Mouse (Mus musculus) cerebellum, adult 18-20 months (tissue): ENCODE measurements around the gene Foxq1.
A peak's percentile ranks its signal among the peaks of the same experiment; 100 is the strongest.

Experiments
- DNase-seq, 2 experiments: peaks; one replicate each; pipeline ENCODE4 v3.0.0; 2021

Gene Foxq1

GRCm38 (mm10) chr13:31555834-31556233 lies at the start of gene Foxq1:
Foxq1 (plus strand) TSS chr13:31556134.
- DNase-seq: no peak

DNA sequence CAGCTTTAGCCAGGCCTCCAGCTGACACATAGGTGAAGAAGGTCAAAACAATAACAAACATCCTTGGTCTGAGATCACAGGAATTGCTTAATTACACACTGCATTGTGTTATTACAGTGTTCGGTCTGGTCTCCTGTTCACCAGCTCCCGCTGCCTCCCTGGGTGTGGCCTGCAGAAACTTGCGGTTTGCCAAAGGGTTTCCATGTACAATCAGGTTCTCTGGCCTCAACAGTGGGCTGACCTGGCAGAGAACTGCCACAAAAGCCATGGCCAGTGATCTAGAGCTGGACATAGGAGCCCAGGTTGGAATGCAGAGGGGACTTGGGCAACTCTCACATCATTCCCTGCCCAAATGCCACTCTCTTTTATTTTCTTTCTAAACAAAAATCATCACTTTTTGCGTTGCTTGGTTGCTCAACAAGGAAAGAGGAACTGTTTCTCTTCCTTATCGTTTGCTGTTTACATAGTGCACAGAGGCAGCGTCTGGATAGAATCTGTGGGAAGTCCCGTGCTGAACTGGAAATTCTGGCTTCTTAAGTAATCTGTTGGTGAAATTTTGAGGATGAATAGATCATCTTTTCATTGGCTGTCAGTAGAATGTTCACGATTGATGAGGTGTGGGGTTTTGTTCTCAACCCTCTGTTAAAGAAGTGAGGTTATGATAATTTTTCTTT lies 49.3 kb upstream of the Foxq1 start:
- DNase-seq: no peak

- no peak for DNase-seq
These were observed 40.7 kb upstream of the Foxq1 start for GRCm38 (mm10) chr13:31515261-31515660.

- peak in 1 of 2 experiments; percentile 8 for DNase-seq
These were observed 37.5 kb upstream of the Foxq1 start for GRCm38 (mm10) chr13:31518411-31518886.

DNA sequence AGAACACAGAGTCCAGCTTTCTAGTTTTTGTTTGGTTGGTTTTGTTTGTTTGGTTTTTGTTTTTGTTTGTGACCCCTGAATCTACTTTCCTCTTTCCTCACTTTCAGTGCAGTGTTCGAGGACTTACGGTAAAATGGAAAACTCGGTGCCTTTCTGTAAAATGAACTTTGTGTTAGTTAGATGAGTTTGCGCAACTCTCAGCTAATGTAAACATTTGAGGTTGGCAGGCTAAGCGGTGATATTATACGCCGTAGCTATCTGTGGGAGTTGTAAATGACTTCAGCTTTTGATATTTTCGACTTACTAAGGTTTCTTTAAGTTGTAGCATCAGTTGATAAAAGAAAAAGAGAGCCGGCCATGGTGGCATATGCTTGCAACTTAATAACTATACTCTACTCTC lies 37.0 kb upstream of the Foxq1 start:
- DNase-seq: no peak

DNA sequence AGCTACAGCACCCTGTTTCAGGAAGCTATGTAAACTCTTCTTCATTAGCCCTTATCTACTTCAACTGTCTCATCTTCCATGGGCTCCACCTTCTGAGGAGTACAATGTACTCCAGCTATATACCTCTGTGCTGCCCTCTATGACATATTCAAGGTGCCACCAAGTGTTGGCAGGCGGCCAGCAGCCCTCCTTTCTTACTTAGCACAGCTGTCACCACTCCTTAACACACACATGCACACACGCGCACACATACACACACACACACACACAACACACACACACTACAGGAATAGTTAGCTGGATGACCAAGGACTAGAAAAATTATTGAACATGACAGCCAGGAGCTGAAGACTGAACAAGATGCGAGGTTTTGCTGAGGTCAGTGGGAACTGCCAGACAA lies 31.0 kb upstream of the Foxq1 start:
- DNase-seq: no peak

DNA sequence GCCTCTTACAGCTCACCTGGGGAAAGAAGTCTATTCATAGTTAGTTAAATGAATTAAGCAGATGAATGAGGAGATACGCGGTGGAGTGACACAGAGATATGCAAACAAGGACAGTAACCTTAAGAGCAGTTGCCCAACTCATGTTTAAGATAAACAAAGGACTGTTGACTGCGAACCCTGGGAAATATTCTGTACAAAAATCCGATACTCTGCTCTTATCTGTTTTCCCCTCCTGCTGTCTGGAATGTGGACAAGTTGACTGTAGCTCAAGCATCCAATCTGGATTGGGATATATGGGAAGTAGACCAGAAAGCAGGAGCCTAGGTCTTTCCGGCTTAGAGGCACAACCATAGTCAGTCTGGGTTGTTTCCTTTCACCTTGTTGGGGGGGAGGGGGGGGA lies 24.7 kb upstream of the Foxq1 start:
- DNase-seq: no peak

DNA sequence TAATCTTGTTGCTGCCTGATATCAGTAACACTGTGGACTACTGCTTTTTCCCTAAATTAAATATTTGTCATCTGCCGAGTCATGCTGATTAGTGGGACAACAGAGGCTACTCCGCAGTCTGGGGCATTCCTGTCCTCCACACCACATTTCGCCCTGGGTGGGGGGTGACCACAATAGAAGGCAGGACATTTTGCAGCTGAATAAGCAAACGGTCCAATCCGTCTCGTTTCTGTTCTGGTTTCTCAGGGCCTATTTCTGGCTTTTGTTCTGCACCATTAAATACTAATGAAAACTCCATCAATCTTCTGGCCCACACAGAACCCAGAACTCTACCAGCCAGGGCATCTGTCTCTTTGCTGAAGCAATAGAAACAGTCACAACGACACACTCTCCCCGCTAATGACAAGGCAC lies 24.3 kb upstream of the Foxq1 start:
- no peak for DNase-seq

DNA sequence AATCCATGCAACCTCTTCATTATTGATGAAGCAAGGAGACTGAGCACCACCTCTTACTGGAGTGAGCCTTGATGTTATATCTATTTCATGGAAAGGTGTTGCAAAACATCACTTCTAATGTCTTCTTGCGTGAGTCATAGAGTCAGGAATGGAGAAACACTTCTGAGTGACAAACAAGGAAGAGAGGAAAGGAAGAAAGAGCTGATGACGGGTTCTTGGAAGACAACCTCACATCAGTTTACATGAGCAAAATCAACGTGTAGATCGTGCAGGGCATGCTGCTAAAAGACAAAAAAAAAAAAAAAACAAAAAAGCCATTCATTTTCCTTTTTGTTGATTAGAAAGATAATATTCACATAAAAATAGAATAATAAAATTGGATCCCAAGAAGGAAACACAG lies 21.2 kb upstream of the Foxq1 start:
- DNase-seq: no peak

DNA sequence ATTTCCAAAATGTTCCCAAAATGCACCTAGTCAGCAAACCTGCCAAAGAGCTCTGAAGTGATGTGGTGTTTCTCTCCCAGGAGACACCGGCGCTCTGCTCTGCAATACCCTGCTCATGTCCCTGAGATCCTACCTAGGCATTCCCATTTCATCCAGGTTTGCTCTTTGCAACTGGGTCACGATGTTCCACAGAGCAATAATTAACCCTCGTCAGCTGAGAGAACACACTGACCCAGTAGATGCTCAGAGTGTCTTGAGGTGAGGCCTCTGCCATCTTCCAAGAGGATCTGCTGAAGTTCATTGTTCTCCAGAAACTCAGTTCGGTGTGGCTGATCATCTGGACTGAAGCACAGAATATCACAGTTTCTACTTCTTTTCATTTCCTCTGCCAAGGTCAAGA lies 12.9 kb upstream of the Foxq1 start:
- DNase-seq: no peak

DNA sequence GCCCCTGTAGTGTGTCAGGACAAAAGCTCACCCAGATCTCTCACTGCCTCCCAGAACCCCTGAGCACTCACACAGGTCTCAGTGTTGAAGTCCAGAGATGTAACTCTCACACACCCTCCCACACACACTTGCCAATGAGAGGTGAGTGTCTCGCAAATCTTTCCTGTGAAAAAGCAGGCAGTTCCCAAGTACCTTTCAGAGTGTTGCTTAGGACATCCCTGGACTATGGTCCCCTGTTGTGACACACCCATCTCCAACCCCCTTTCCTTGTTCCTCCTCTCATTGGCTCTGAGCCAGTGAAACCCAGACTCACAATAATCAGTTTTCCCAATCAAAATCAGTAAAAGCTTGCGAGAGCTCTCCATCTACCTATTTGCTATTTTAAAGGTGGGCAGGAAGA lies 9.2 kb upstream of the Foxq1 start:
- DNase-seq: no peak

DNA sequence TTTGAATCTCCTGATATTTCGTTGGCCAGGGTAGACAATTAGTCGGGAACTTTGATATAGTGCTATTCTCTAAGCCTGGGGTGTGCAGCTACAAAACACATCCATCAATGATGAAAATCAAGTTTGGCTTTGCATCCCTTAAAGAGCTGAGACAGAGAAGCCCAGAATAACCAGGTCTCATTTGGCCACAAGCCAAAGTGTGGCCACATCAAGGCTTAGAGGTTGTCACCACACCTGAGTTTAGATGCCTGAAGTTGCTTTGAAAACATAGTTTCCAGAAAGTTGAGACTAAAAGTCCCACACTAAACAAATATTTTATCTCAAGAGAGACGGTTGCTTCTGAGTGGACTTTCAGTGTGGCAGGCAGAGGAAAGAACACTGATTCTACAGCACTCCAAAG lies 8.7 kb upstream of the Foxq1 start:
- no peak for DNase-seq

GRCm38 (mm10) chr13:31547610-31548009 lies 8.3 kb upstream of the Foxq1 start:
- no peak for DNase-seq

GRCm38 (mm10) chr13:31556964-31557767 lies 1.2 kb downstream of the Foxq1 start:
- no peak for DNase-seq

GRCm38 (mm10) chr13:31557768-31558520 lies 2.0 kb downstream of the Foxq1 start:
- peak; percentile 18 to 53 for DNase-seq

DNA sequence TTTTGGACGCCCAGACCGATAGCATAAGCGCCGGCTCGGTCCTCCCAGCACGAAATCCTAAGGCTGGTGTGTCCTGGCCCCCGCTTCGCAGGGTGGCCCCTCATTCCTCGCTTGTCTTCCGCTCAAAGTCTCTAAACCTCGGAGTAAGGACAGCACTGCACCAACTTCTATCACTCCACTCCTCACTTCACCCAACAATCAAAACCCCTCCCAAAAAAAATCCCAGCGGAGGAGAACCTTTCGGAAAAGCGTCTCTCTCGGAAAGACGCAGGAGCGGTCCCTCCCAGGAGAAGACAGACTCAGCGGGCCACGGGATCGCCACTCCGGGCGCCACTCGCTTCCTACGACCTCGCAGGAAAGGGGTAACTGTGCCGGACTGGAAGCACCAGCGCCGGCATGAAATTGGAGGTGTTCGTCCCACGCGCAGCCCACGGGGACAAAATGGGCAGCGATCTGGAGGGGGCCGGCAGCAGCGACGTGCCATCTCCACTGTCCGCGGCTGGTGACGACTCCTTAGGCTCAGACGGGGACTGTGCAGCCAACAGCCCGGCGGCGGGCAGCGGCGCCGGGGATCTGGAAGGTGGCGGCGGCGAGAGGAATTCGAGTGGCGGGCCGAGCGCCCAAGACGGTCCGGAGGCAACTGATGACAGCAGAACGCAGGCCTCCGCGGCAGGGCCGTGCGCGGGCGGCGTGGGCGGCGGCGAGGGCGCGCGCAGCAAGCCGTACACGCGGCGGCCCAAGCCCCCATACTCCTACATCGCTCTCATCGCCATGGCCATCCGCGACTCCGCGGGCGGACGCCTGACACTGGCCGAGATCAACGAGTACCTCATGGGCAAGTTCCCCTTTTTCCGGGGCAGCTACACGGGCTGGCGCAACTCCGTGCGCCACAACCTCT lies 2.8 kb downstream of the Foxq1 start, which contains the start of gene A530084C06Rik:
Gene A530084C06Rik, minus strand, starts transcription at position 813 of the 898 bp plus-strand sequence.
- peak in 1 of 2 experiments; percentile 22 for DNase-seq

GRCm38 (mm10) chr13:31559419-31560144 lies 3.6 kb downstream of the Foxq1 start:
- peak; percentile 12 to 40 for DNase-seq

- no peak for DNase-seq
These were observed 8.5 kb downstream of the Foxq1 start for GRCm38 (mm10) chr13:31564394-31564793.

DNA sequence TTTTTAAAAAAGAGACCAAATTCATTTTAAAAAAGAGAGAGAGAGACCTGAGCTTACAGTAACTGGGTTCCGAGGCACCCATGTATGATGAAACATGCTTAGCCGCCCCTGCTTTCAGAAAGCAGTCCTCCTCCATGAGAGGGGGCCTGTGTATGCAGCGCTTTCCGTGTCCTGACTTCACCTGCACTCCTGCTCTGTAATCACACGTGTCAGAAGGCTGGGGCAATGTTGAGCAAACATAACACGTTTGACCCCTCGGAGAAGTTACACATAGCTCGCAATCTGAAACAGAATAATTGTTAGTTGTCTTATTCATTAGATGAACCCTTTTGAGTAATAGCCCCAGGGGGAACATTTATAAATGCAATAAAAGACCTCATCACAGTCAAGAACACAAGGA lies 11.2 kb downstream of the Foxq1 start:
- DNase-seq: no peak

GRCm38 (mm10) chr13:31567617-31568294 lies 11.8 kb downstream of the Foxq1 start:
- no peak for DNase-seq
